Mouse (Mus musculus) bone marrow macrophage, adult 2 months (primary cell): ENCODE measurements around the gene Ccdc144b.

Experiments
- CTCF ChIP-seq: IDR thresholded peaks from 2 replicates; pipeline ENCODE4 v1.5.1; 2012; ENCODE audit warnings: low read depth, mild to moderate bottlenecking, low read length, moderate library complexity
- POLR2A ChIP-seq: IDR thresholded peaks from 2 replicates; pipeline ENCODE4 v1.6.1; 2012; ENCODE audit warnings: mild to moderate bottlenecking, low read depth, low read length, borderline replicate concordance

DNA sequence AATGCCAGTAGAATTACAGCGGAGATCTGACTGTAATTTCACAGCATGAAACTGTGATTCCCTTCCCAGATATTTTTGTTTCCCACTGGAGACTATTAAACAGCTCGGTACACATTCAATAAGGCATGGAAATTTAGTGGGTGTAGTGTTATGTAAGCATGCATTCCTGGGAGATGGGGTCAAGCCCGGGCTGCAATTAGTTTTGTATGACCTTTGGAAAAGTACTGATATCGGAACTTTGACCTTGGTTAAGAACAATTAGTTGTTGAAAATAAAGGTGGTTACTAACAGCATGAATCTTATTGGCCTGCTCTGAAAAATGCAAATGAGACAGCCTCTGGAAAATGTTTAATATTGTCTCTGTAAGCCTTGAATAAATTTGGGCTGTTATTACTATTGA is 82.9 kb downstream of the Ccdc144b start:
- TF ChIP-seq POLR2A, result no peak
- no peak for TF ChIP-seq CTCF
